Mouse (Mus musculus): ENCODE measurements around the gene Iqcf6. TPM values are rescaled to one million over a fixed set of nuclear protein-coding genes. Genes with fewer than 3 reads are reported as not detected.
A peak's percentile ranks its signal among the peaks of the same experiment; 100 is the strongest.

Iqcf6 gene
- total RNA-seq, 2 experiments from 2014 or later = not detected

- DNase-seq = peak; percentile 62
These were observed 29.7 kb downstream of the Iqcf6 start, which contains the start of gene Grm2 for GRCm38 (mm10) chr9:106655884-106656720. Gene Grm2 (minus strand): TSS chr9:106656082.

GRCm38 (mm10) chr9:106656820-106657219, 30.4 kb downstream of the Iqcf6 start:
- no peak for DNase-seq
- intact Hi-C loops (cut with DNase I) = no loop called here

More at GRCm38 (mm10) chr9:106655884-106656720, 29.7 kb downstream of the Iqcf6 start, which contains the start of gene Grm2:
- intact Hi-C loops (cut with DNase I) = no loop called here

GRCm38 (mm10) chr9:106657592-106657991, 31.2 kb downstream of the Iqcf6 start:
- intact Hi-C loops (cut with DNase I) = no loop called here

GRCm38 (mm10) chr9:106659441-106659840, 33.1 kb downstream of the Iqcf6 start:
- no peak for DNase-seq
- intact Hi-C loops (cut with DNase I) = no loop called here

More at GRCm38 (mm10) chr9:106657592-106657991, 31.2 kb downstream of the Iqcf6 start:
- no peak for DNase-seq

- intact Hi-C loops (cut with DNase I) = no loop called here
These were observed 33.6 kb downstream of the Iqcf6 start for GRCm38 (mm10) chr9:106659935-106660334.

GRCm38 (mm10) chr9:106663200-106663599, 36.8 kb downstream of the Iqcf6 start:
- DNase-seq = no peak
- intact Hi-C loops (cut with DNase I) = no loop called here

More at GRCm38 (mm10) chr9:106659935-106660334, 33.6 kb downstream of the Iqcf6 start:
- no peak for DNase-seq

- peak; percentile 69 for DNase-seq
- intact Hi-C loops (cut with DNase I) = no loop called here
These were observed 38.1 kb downstream of the Iqcf6 start for GRCm38 (mm10) chr9:106664433-106664832.

GRCm38 (mm10) chr9:106664856-106665255, 38.5 kb downstream of the Iqcf6 start:
- intact Hi-C loops (cut with DNase I) = no loop called here
- DNase-seq = no peak

GRCm38 (mm10) chr9:106673860-106674259, 47.5 kb downstream of the Iqcf6 start:
- DNase-seq = no peak
- intact Hi-C loops (cut with DNase I) = loop anchor here (10.0 kb wide), 1 partner anchor 141 kb away; no protein-coding TSS in a partner anchor

GRCm38 (mm10) chr9:106675480-106675879, 49.1 kb downstream of the Iqcf6 start:
- DNase-seq = peak; percentile 85
- intact Hi-C loops (cut with DNase I) = loop anchor here (10.0 kb wide), 1 partner anchor 139 kb away; no protein-coding TSS in a partner anchor

GRCm38 (mm10) chr9:106675965-106676364, 49.6 kb downstream of the Iqcf6 start:
- intact Hi-C loops (cut with DNase I) = loop anchor here (10.0 kb wide), 1 partner anchor 139 kb away; no protein-coding TSS in a partner anchor
- DNase-seq = no peak

GRCm38 (mm10) chr9:106676571-106676970, 50.2 kb downstream of the Iqcf6 start:
- intact Hi-C loops (cut with DNase I) = loop anchor here (10.0 kb wide), 1 partner anchor 138 kb away; no protein-coding TSS in a partner anchor
- DNase-seq = no peak

Other genes starting within 250 kb of the Iqcf6 start
- gene Rpl29, start 197.1 kb upstream of the Iqcf6 start, total RNA-seq (2021) = 100 to 1,000 TPM; 480 to 518 TPM
- 10 to 100 TPM; 14.3 to 19.0 TPM for gene Acy1, start 188.3 kb upstream of the Iqcf6 start, total RNA-seq (2021)
- 10 to 100 TPM; 13.3 to 13.8 TPM for gene Abhd14b, start 179.1 kb upstream of the Iqcf6 start, total RNA-seq (2021)
- 10 to 100 TPM; 70.1 to 71.4 TPM for gene Abhd14a, start 178.9 kb upstream of the Iqcf6 start, total RNA-seq (2021)
- gene Pcbp4, start 173.3 kb upstream of the Iqcf6 start, total RNA-seq (2021) = 100 to 1,000 TPM; 409 to 418 TPM
- gene Gpr62, start 160.6 kb upstream of the Iqcf6 start, total RNA-seq (2021) = 1 to 10 TPM in 1 of 2 experiments, under 1 TPM in 1; 0.94 to 1.3 TPM
- gene Rrp9, start 150.6 kb upstream of the Iqcf6 start, total RNA-seq (2021) = 10 to 100 TPM; 46.9 to 55.2 TPM
- 1 to 10 TPM; 2.8 to 3.3 TPM for gene Parp3, start 149.6 kb upstream of the Iqcf6 start, total RNA-seq (2021)
- not detected for gene Iqcf1, start 126.6 kb upstream of the Iqcf6 start, total RNA-seq (2021)
- under 1 TPM in 1 of 2 experiments, not detected in 1; 0.78 TPM for gene Iqcf5, start 112.0 kb upstream of the Iqcf6 start, total RNA-seq (2021)
- gene Iqcf3, start 65.0 kb upstream of the Iqcf6 start, total RNA-seq (2021) = not detected
- gene Iqcf4, start 55.6 kb upstream of the Iqcf6 start, total RNA-seq (2021) = not detected
- 10 to 100 TPM; 43.6 to 48.3 TPM for gene Grm2, start 29.5 kb downstream of the Iqcf6 start, total RNA-seq (2021)
- gene Tex264, start 59.3 kb downstream of the Iqcf6 start, total RNA-seq (2021) = 10 to 100 TPM; 66.4 to 69.2 TPM
- 10 to 100 TPM; 29.5 to 31.2 TPM for gene Rad54l2, start 162.6 kb downstream of the Iqcf6 start, total RNA-seq (2021)
- 10 to 100 TPM; 31.2 to 33.4 TPM for gene Dcaf1, start 195.3 kb downstream of the Iqcf6 start, total RNA-seq (2021)